Mouse (Mus musculus) R1 (cell line): Measurements from ENCODE around the gene Prkar1a.

Experiments
- DNase-seq: peaks from one replicate; pipeline ENCODE4 v3.0.0-alpha.2; 2018; ENCODE audit warnings: low read depth, low spot score

Gene Prkar1a

GRCm38 (mm10) chr11:109641498-109642222 is 7.5 kb upstream of the Prkar1a start:
- no peak for DNase-seq

- no peak for DNase-seq
Measured at GRCm38 (mm10) chr11:109648510-109648909, 695 bp upstream of the Prkar1a start.

- peak; percentile 73 for DNase-seq
Measured at GRCm38 (mm10) chr11:109649975-109650701, 933 bp downstream of the Prkar1a start.

GRCm38 (mm10) chr11:109650788-109651565 is 1.8 kb downstream of the Prkar1a start:
- peak; percentile 88 for DNase-seq

GRCm38 (mm10) chr11:109651566-109652024 is 2.4 kb downstream of the Prkar1a start:
- peak; percentile 24 for DNase-seq

GRCm38 (mm10) chr11:109652505-109652904 is 3.3 kb downstream of the Prkar1a start:
- no peak for DNase-seq

- DNase-seq = no peak
Measured at GRCm38 (mm10) chr11:109653201-109653600, 4.0 kb downstream of the Prkar1a start.

- DNase-seq = no peak
Measured at GRCm38 (mm10) chr11:109654581-109654980, 5.4 kb downstream of the Prkar1a start.

GRCm38 (mm10) chr11:109656232-109656631 is 7.0 kb downstream of the Prkar1a start:
- DNase-seq = no peak

GRCm38 (mm10) chr11:109660526-109660925 is 11.3 kb downstream of the Prkar1a start:
- DNase-seq = peak; percentile 51

- no peak for DNase-seq
Measured at GRCm38 (mm10) chr11:109664293-109664692, 15.1 kb downstream of the Prkar1a start.

- DNase-seq = no peak
Measured at GRCm38 (mm10) chr11:109665424-109665823, 16.2 kb downstream of the Prkar1a start.

- DNase-seq = no peak
Measured at GRCm38 (mm10) chr11:109666411-109666810, 17.2 kb downstream of the Prkar1a start.

- DNase-seq = no peak
Measured at GRCm38 (mm10) chr11:109667371-109667770, 18.2 kb downstream of the Prkar1a start.

GRCm38 (mm10) chr11:109668115-109668725 is 19.0 kb downstream of the Prkar1a start:
- no peak for DNase-seq

GRCm38 (mm10) chr11:109669149-109669708 is 20.0 kb downstream of the Prkar1a start:
- no peak for DNase-seq

- DNase-seq = peak; percentile 41
Measured at GRCm38 (mm10) chr11:109670026-109670916, 21.1 kb downstream of the Prkar1a start.

- DNase-seq = peak; percentile 31
Measured at GRCm38 (mm10) chr11:109671136-109672020, 22.2 kb downstream of the Prkar1a start.

GRCm38 (mm10) chr11:109672021-109672324 is 22.8 kb downstream of the Prkar1a start:
- DNase-seq = no peak
